Mouse (Mus musculus) cerebellum, adult 2 months (tissue): ENCODE data around the gene Hist1h1d. TPM values are rescaled to one million over a fixed set of nuclear protein-coding genes. Genes with fewer than 3 reads are reported as not detected.

Experiments used
- DNase-seq, 2 experiments: peaks; one replicate each; pipeline ENCODE4 v3.0.0; 2021
- H3K27ac ChIP-seq: fragments of 200-500 bp; 2 replicates; pipeline ENCODE4 v1.5.1; 2012; ENCODE audit warnings: low read length, control low read depth, inconsistent platforms; ENCODE audit not compliant: insufficient read depth
- H3K27me3 ChIP-seq: fragments of 200-500 bp; 2 replicates; pipeline ENCODE4 v1.6.1; 2012; ENCODE audit warnings: inconsistent platforms, mild to moderate bottlenecking, low read length, moderate library complexity; ENCODE audit not compliant: control insufficient read depth, insufficient read depth
- H3K4me1 ChIP-seq: fragments of 200-500 bp; 2 replicates; pipeline ENCODE4 v1.6.1; 2011; ENCODE audit warnings: low read length; ENCODE audit not compliant: control insufficient read depth, insufficient read depth
- H3K4me3 ChIP-seq: fragments of 200-500 bp; replicated peaks from 2 replicates; pipeline ENCODE3; 2011; ENCODE audit warnings: mild to moderate bottlenecking, low read depth, low read length, control low read depth; ENCODE audit not compliant: insufficient read depth
- CTCF ChIP-seq: fragments of 200-500 bp; IDR thresholded peaks from 2 replicates; pipeline ENCODE4 v1.5.1; 2011; ENCODE audit warnings: low read depth, mild to moderate bottlenecking, control low read depth, low read length, moderate library complexity, borderline replicate concordance; ENCODE audit not compliant: insufficient read depth
- POLR2A ChIP-seq: fragments of 200-500 bp; IDR thresholded peaks from 2 replicates; pipeline ENCODE4 v1.6.1; 2011; ENCODE audit warnings: low read length, control low read depth, borderline replicate concordance; ENCODE audit not compliant: insufficient read depth
- WGBS: fragments of 180-500 bp; shearing (Covaris S2); methylation state at CpG from one replicate; pipeline ENCODE4 v1.1.7; 2018; 5-methylcytosine and 5-hydroxymethylcytosine counted together
- polyA plus RNA-seq: library from polyadenylated mRNA; depleted of rRNA; stranded (reverse); fragments of >200 nt; gene quantifications from 2 replicates; pipeline ENCODE4 v1.2.3, GENCODE M21; 2012; rRNA removed

Gene Hist1h1d
- polyA plus RNA-seq, 1 experiment = 0.05 TPM

- H3K27me3 ChIP-seq = no peaks in the 10 kb centered on the region
- TF ChIP-seq POLR2A (no peak), CTCF (no peak)
- no peak for DNase-seq
These were observed 42.1 kb downstream of the Hist1h1d start for GRCm38 (mm10) chr13:23595185-23595584.

GRCm38 (mm10) chr13:23595622-23596372, 42.7 kb downstream of the Hist1h1d start:
- 94% methylated on average over 7 of the region's 7 CpGs for WGBS
- Histone ChIP-seq H3K4me1 (peaks cover 2% of the 10 kb centered on the region; the same call in 1 of the 2 replicates), H3K4me3 (no peak overlapping the region), H3K27me3 (no peaks in the 10 kb centered on the region), H3K27ac (no peak overlapping the region)
- TF ChIP-seq CTCF (no peak), POLR2A (no peak)
- no peak for DNase-seq

More at GRCm38 (mm10) chr13:23595185-23595584, 42.1 kb downstream of the Hist1h1d start:
- H3K4me1 ChIP-seq = peaks cover 2% of the 10 kb centered on the region; the same call in 1 of the 2 replicates
- no peak overlapping the region for H3K27ac ChIP-seq
- H3K4me3 ChIP-seq = no peak overlapping the region
- 86% methylated on average over 2 of the region's 2 CpGs for WGBS

- no peak overlapping the region for H3K27ac ChIP-seq
- no peak overlapping the region for H3K4me3 ChIP-seq
- DNase-seq = peak; percentile 69 to 77
- peaks cover 1% of the 10 kb centered on the region; the same call in 1 of the 2 replicates for H3K4me1 ChIP-seq
- 9% methylated on average over 9 of the region's 9 CpGs for WGBS
- no peaks in the 10 kb centered on the region for H3K27me3 ChIP-seq
- TF ChIP-seq CTCF (peak; percentile 69), POLR2A (no peak)
These were observed 44.9 kb downstream of the Hist1h1d start for GRCm38 (mm10) chr13:23597957-23598356.

- Histone ChIP-seq H3K27ac (no peak overlapping the region), H3K4me1 (no peaks in the 10 kb centered on the region), H3K4me3 (no peak overlapping the region), H3K27me3 (no peaks in the 10 kb centered on the region)
- DNase-seq = no peak
- no peak for TF ChIP-seq POLR2A
- no peak for TF ChIP-seq CTCF
- 85% methylated on average over 7 of the region's 7 CpGs for WGBS
These were observed 50.2 kb downstream of the Hist1h1d start for GRCm38 (mm10) chr13:23603182-23603699.

- TF ChIP-seq POLR2A (no peak), CTCF (no peak)
- no peak for DNase-seq
- WGBS = 96% methylated on average over 3 of the region's 3 CpGs
- Histone ChIP-seq H3K27ac (no peak overlapping the region), H3K4me3 (no peak overlapping the region), H3K4me1 (no peaks in the 10 kb centered on the region), H3K27me3 (no peaks in the 10 kb centered on the region)
These were observed 51.4 kb downstream of the Hist1h1d start for GRCm38 (mm10) chr13:23604452-23604851.

GRCm38 (mm10) chr13:23605052-23605451, 52.0 kb downstream of the Hist1h1d start:
- no peaks in the 10 kb centered on the region for H3K27me3 ChIP-seq
- H3K27ac ChIP-seq = no peak overlapping the region
- TF ChIP-seq POLR2A = no peak
- no peak for TF ChIP-seq CTCF
- no peak overlapping the region for H3K4me3 ChIP-seq
- 87% methylated on average over 3 of the region's 3 CpGs for WGBS
- no peaks in the 10 kb centered on the region for H3K4me1 ChIP-seq
- no peak for DNase-seq

- Histone ChIP-seq H3K4me1 (no peaks in the 10 kb centered on the region), H3K27ac (no peak overlapping the region), H3K27me3 (no peaks in the 10 kb centered on the region), H3K4me3 (no peak overlapping the region)
- WGBS = 91% methylated on average over 4 of the region's 4 CpGs
- TF ChIP-seq CTCF (no peak), POLR2A (no peak)
- DNase-seq = no peak
These were observed 56.1 kb downstream of the Hist1h1d start for GRCm38 (mm10) chr13:23609209-23609608.

GRCm38 (mm10) chr13:23609844-23610243, 56.8 kb downstream of the Hist1h1d start:
- no peak overlapping the region for H3K27ac ChIP-seq
- H3K27me3 ChIP-seq = no peaks in the 10 kb centered on the region
- H3K4me1 ChIP-seq = no peaks in the 10 kb centered on the region
- TF ChIP-seq POLR2A (no peak), CTCF (no peak)
- no peak overlapping the region for H3K4me3 ChIP-seq
- no peak for DNase-seq

Other genes with a start within 250 kb of the Hist1h1d start
- gene Zfp322a, start 184.1 kb upstream of the Hist1h1d start, polyA plus RNA-seq = 14.6 and 16.0 TPM in 2 replicates
- gene Abt1, start 129.4 kb upstream of the Hist1h1d start, polyA plus RNA-seq = 9.8 and 10.7 TPM in 2 replicates
- 0.21 and 0.32 TPM in 2 replicates for gene Btn1a1, start 87.4 kb upstream of the Hist1h1d start, polyA plus RNA-seq
- 0.20 and 0.21 TPM in 2 replicates for gene Btn2a2, start 64.4 kb upstream of the Hist1h1d start, polyA plus RNA-seq
- 33.0 and 35.8 TPM in 2 replicates for gene Hist1h4h, start 22.2 kb upstream of the Hist1h1d start, polyA plus RNA-seq
- 0.60 and 2.4 TPM in 2 replicates for gene Hist1h2af, start 19.4 kb upstream of the Hist1h1d start, polyA plus RNA-seq
- gene Hist1h3g, start 17.8 kb upstream of the Hist1h1d start, polyA plus RNA-seq = 0.29 TPM in 1 of 2 replicates, not detected in the other
- 0.33 and 0.34 TPM in 2 replicates for gene Hist1h2bh, start 9.9 kb upstream of the Hist1h1d start, polyA plus RNA-seq
- gene Hist1h3f, start 9.2 kb upstream of the Hist1h1d start, polyA plus RNA-seq = 0.32 and 0.33 TPM in 2 replicates
- 4.7 and 7.0 TPM in 2 replicates for gene Hist1h4f, start 1.6 kb upstream of the Hist1h1d start, polyA plus RNA-seq
- gene Hist1h3e, start 9.1 kb downstream of the Hist1h1d start, polyA plus RNA-seq = 1.5 and 3.2 TPM in 2 replicates
- gene Hist1h2ae, start 18.0 kb downstream of the Hist1h1d start, polyA plus RNA-seq = 0.33 and 0.60 TPM in 2 replicates
- gene Hist1h2bg, start 18.1 kb downstream of the Hist1h1d start, polyA plus RNA-seq = 7.3 and 9.3 TPM in 2 replicates
- gene Hist1h2bf, start 20.9 kb downstream of the Hist1h1d start, polyA plus RNA-seq = 0.65 and 0.98 TPM in 2 replicates
- 1.2 and 1.9 TPM in 2 replicates for gene Hist1h2ad, start 21.1 kb downstream of the Hist1h1d start, polyA plus RNA-seq
- 2.0 and 2.8 TPM in 2 replicates for gene Hist1h3d, start 22.5 kb downstream of the Hist1h1d start, polyA plus RNA-seq
- gene Hist1h4d, start 28.3 kb downstream of the Hist1h1d start, polyA plus RNA-seq = 5.8 and 8.0 TPM in 2 replicates
- 4.2 and 5.5 TPM in 2 replicates for gene Hist1h2be, start 67.9 kb downstream of the Hist1h1d start, polyA plus RNA-seq
- 4.1 and 6.1 TPM in 2 replicates for gene Hist1h1e, start 69.3 kb downstream of the Hist1h1d start, polyA plus RNA-seq
- 0.85 and 1.1 TPM in 2 replicates for gene Hist1h2ac, start 130.7 kb downstream of the Hist1h1d start, polyA plus RNA-seq
- gene Hist1h2bc, start 130.9 kb downstream of the Hist1h1d start, polyA plus RNA-seq = 109 and 119 TPM in 2 replicates
- gene Hist1h1t, start 142.6 kb downstream of the Hist1h1d start, polyA plus RNA-seq = not detected in 2 replicates
- gene Hist1h4c, start 145.2 kb downstream of the Hist1h1d start, polyA plus RNA-seq = 5.8 and 9.1 TPM in 2 replicates
- 6.2 and 7.1 TPM in 2 replicates for gene Hfe, start 157.6 kb downstream of the Hist1h1d start, polyA plus RNA-seq
- gene Hist1h1c, start 185.5 kb downstream of the Hist1h1d start, polyA plus RNA-seq = 34.6 and 42.8 TPM in 2 replicates
- 0.23 and 0.30 TPM in 2 replicates for gene Hist1h3c, start 192.3 kb downstream of the Hist1h1d start, polyA plus RNA-seq
- gene Hist1h2bb, start 193.5 kb downstream of the Hist1h1d start, polyA plus RNA-seq = 0.56 and 0.97 TPM in 2 replicates
- gene Hist1h2ab, start 197.9 kb downstream of the Hist1h1d start, polyA plus RNA-seq = 1.1 TPM in 1 of 2 replicates, not detected in the other
- 0.40 TPM in 1 of 2 replicates, not detected in the other for gene Hist1h3b, start 199.0 kb downstream of the Hist1h1d start, polyA plus RNA-seq
- gene Hist1h4b, start 203.8 kb downstream of the Hist1h1d start, polyA plus RNA-seq = 4.8 and 5.4 TPM in 2 replicates
- gene Hist1h4a, start 208.0 kb downstream of the Hist1h1d start, polyA plus RNA-seq = 3.5 and 4.7 TPM in 2 replicates
- 0.43 and 1.2 TPM in 2 replicates for gene Hist1h3a, start 209.1 kb downstream of the Hist1h1d start, polyA plus RNA-seq
- gene Hist1h1a, start 210.4 kb downstream of the Hist1h1d start, polyA plus RNA-seq = 0.52 TPM in 1 of 2 replicates, not detected in the other
- 0.08 and 0.10 TPM in 2 replicates for gene Trim38, start 216.7 kb downstream of the Hist1h1d start, polyA plus RNA-seq